Mouse (Mus musculus) thymus, postnatal 4 days (tissue): ENCODE results near the gene Ctcfl.

Source experiments
- DNase-seq: peaks from one replicate; pipeline ENCODE4 v3.0.0; 2021

Gene Ctcfl

GRCm38 (mm10) chr2:173046582-173047297 is 72.6 kb downstream of the Ctcfl start:
- DNase-seq, result peak; percentile 83

GRCm38 (mm10) chr2:173044198-173044970 is 74.9 kb downstream of the Ctcfl start:
- DNase-seq, result no peak
